Mouse (Mus musculus) heart, adult 2 months (tissue): ENCODE measurements around the gene Soat2. TPM values are rescaled to one million over a fixed set of nuclear protein-coding genes. Genes with fewer than 3 reads are reported as not detected.

Source experiments
- DNase-seq, 2 experiments: peaks; one replicate each; pipeline ENCODE4 v3.0.0; 2021
- H3K27ac ChIP-seq: fragments of 200-600 bp; 2 replicates; pipeline ENCODE4 v1.8.1; 2022
- H3K27me3 ChIP-seq: fragments of 200-500 bp; 2 replicates; pipeline ENCODE4 v1.6.1; 2012; ENCODE audit warnings: mild to moderate bottlenecking, low read length, inconsistent platforms, mixed read lengths; ENCODE audit not compliant: control insufficient read depth, insufficient read depth
- H3K36me3 ChIP-seq: fragments of 200-500 bp; 2 replicates; pipeline ENCODE4 v1.6.1; 2012; ENCODE audit warnings: low read length, inconsistent platforms; ENCODE audit not compliant: control insufficient read depth, insufficient read depth
- H3K4me1 ChIP-seq: fragments of 200-500 bp; 2 replicates; pipeline ENCODE4 v1.6.1; 2011; ENCODE audit warnings: low read length; ENCODE audit not compliant: control insufficient read depth, insufficient read depth
- H3K4me3 ChIP-seq: fragments of 200-600 bp; 2 replicates; pipeline ENCODE4 v1.8.1; 2022
- H3K79me2 ChIP-seq: fragments of 200-500 bp; replicated peaks from 2 replicates; pipeline ENCODE4 v1.6.1; 2012; ENCODE audit warnings: mild to moderate bottlenecking, inconsistent platforms, low read length, moderate library complexity, mixed read lengths; ENCODE audit not compliant: control insufficient read depth, insufficient read depth
- H3K9ac ChIP-seq: fragments of 200-500 bp; 2 replicates; pipeline ENCODE4 v1.6.1; 2012; ENCODE audit warnings: low read depth, mild to moderate bottlenecking, control low read depth, inconsistent platforms, low read length, mixed read lengths
- CTCF ChIP-seq: fragments of 200-600 bp; IDR thresholded peaks from 2 replicates; pipeline ENCODE4 v1.8.1; 2022; ENCODE audit warnings: antibody characterized with exemption, mild to moderate bottlenecking, moderate library complexity
- EP300 ChIP-seq: fragments of 200-500 bp; IDR thresholded peaks from 2 replicates; pipeline ENCODE4 v1.6.1; 2011; ENCODE audit warnings: low read depth, low read length, control low read depth; ENCODE audit not compliant: insufficient read depth
- POLR2A ChIP-seq: fragments of 200-500 bp; IDR thresholded peaks from 2 replicates; pipeline ENCODE4 v1.6.1; 2011; ENCODE audit warnings: mild to moderate bottlenecking, low read depth, low read length, control low read depth; ENCODE audit not compliant: insufficient read depth
- WGBS: fragments of 180-500 bp; shearing (Covaris S2); methylation state at CpG from one replicate; pipeline ENCODE4 v1.1.7; 2018; 5-methylcytosine and 5-hydroxymethylcytosine counted together
- intact Hi-C: fragments of 180-260 bp; cut with DNase I; formaldehyde crosslinking; loops from one replicate; pipeline ENCODE4 v1.15.1; 2025
- polyA plus RNA-seq: library from polyadenylated mRNA; depleted of rRNA; stranded (reverse); fragments of >200 nt; gene quantifications from 2 replicates; pipeline ENCODE4 v1.2.3, GENCODE M21; 2012
- total RNA-seq, 2 experiments: library from RNA; stranded (reverse); gene quantifications; 2 replicates each; pipeline ENCODE4 v1.2.3; 2021

Soat2 gene
- total and polyA plus RNA-seq, 3 experiments: 0.09 to 0.16 TPM; not detected in 1

DNA sequence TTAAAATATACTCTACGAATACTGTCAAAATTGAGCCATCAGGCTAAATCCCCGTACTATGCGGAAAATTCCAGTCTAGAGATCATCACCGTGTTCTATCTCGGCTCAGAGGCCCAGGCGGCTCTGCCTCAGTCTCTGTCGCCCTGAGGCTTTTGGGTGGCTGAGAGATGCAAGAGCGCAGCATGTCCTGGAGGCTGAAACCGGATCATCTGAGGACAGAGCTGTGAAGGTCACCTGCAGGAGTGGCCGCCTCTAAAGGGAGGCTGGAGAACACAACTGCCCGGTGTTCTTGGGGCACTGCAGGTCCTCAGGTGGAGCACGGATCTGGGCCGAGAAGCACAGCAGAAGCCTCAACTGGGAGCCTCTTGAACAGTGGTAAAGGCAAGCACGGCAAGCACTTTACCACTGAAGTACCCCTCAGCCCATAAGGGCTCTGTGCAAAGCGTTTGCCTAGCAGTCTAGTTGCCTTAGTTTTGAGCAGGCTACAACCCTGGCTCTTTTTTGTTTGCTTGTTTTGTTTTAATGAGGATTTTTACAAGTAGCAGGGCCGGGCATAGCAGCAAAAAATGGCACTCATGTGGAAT lies 25.5 kb downstream of the Soat2 start:
- WGBS: 90% methylated on average over 16 of the region's 16 CpGs
- Histone ChIP-seq H3K9ac (no peak overlapping the region), H3K36me3 (no peaks in the 10 kb centered on the region), H3K4me3 (no peak overlapping the region), H3K4me1 (peaks cover 2% of the 10 kb centered on the region), H3K79me2 (no peaks in the 10 kb centered on the region), H3K27ac (no peak overlapping the region), H3K27me3 (no peaks in the 10 kb centered on the region)
- intact Hi-C loops: loop anchor here (5.0 kb wide), 1 partner anchor 141 kb away; no protein-coding TSS in a partner anchor
- TF ChIP-seq EP300 (no peak), CTCF (no peak), POLR2A (no peak)
- DNase-seq: no peak

DNA sequence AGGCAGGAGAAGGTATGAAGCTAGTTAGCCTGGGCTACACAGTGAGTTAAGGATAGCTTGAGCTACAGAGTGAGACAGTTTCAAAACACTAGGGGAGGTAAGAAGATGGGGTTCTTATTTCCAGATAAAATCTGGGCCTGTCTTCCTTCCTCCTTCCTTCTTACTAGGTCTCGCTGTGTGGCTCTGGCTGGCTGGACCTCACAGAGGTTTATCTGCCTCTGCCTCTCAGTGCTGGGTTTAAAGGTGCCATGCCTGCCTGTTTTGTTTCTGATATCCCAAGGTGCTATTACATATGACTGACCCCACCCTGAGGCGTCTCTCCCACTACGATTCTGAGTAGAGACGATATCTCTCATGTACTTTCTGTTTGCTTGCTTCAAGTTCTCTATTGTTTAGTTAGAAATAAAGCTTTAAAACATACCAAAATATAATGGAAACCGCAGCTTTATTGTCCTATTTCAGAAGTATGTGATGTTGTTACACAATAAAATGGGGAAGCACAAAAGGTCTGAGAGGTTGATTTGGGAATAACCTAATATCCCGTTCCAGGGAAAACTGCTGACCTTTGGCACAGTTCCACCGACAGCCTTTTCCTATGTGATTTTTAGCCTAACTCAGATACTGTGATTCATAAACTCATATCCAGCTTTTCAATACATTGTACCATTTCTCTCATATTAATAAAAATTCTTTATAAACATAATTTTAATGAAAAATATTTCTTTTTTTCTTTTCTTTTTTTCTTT lies 26.4 kb downstream of the Soat2 start:
- Histone ChIP-seq H3K27me3 (no peaks in the 10 kb centered on the region), H3K27ac (no peak overlapping the region; the same call in 1 of the 2 replicates), H3K4me1 (peaks cover 2% of the 10 kb centered on the region), H3K36me3 (no peaks in the 10 kb centered on the region), H3K9ac (no peak overlapping the region), H3K4me3 (no peak overlapping the region), H3K79me2 (no peaks in the 10 kb centered on the region)
- no peak for DNase-seq
- 51% methylated on average over 7 of the region's 7 CpGs for WGBS
- intact Hi-C loops: loop anchor here (5.0 kb wide), 1 partner anchor 141 kb away; no protein-coding TSS in a partner anchor
- no peak for TF ChIP-seq CTCF
- no peak for TF ChIP-seq EP300
- TF ChIP-seq POLR2A: no peak

DNA sequence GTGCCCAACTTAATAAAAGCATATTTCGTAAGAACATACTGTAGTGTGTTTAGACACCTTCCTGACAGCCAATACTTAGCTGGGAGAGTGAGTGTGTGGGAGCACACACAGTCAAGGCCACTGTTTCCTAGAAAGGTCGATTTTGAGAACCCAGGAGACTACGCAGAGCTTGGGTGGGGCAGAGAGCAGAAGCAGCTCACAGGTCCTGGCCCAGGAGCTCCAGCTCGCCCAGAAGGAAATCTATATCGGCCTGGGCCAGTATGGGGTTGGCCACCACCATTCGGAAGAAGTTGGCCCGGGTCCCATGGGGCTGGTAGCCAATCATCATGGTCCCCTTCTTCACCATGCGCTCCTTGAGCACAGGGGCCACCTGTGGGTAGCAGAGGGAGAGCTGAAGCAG lies 27.1 kb downstream of the Soat2 start:
- Histone ChIP-seq H3K27ac (no peak overlapping the region; the same call in 1 of the 2 replicates), H3K79me2 (no peaks in the 10 kb centered on the region), H3K27me3 (no peaks in the 10 kb centered on the region), H3K36me3 (no peaks in the 10 kb centered on the region), H3K4me1 (peaks cover 2% of the 10 kb centered on the region), H3K4me3 (no peak overlapping the region), H3K9ac (no peak overlapping the region)
- TF ChIP-seq CTCF (no peak), EP300 (no peak), POLR2A (no peak)
- intact Hi-C loops: loop anchor here (5.0 kb wide), 1 partner anchor 140 kb away; no protein-coding TSS in a partner anchor
- DNase-seq: no peak
- WGBS: 65% methylated on average over 8 of the region's 8 CpGs

DNA sequence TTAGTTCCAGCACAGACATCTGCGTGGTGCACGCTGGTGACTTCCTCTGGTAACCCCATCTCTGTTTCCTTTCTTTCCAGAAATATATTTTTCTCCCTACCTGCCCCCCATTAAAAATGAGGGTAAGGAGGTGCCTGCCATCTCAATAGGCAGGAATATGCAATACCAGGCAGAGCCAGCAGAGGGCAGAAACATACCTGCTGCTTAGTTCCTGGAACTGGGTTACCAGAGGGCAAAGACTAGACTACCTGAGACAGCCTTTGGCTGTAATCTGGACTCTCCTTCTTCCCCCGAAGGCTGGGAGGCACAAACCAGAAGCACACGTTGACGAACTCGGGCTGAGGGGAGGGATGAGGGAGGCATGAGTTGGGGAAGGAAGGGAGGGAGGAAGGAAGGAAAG lies 28.0 kb downstream of the Soat2 start:
- no peaks in the 10 kb centered on the region for H3K79me2 ChIP-seq
- intact Hi-C loops: loop anchor here (1.0 to 5.0 kb wide), 3 partner anchors 27 to 139 kb away; partner anchors contain the start of gene Csad
- no peaks in the 10 kb centered on the region for H3K36me3 ChIP-seq
- H3K4me3 ChIP-seq: no peak overlapping the region
- no peak overlapping the region for H3K9ac ChIP-seq
- no peaks in the 10 kb centered on the region for H3K27me3 ChIP-seq
- peaks cover 2% of the 10 kb centered on the region for H3K4me1 ChIP-seq
- TF ChIP-seq CTCF (no peak; the same call in none of the 2 replicates), POLR2A (no peak), EP300 (peak; percentile 77; the same call in 1 of the 2 replicates)
- peak; percentile 76 to 87 for DNase-seq
- H3K27ac ChIP-seq: no peak overlapping the region
- 15% methylated on average over 6 of the region's 6 CpGs for WGBS

DNA sequence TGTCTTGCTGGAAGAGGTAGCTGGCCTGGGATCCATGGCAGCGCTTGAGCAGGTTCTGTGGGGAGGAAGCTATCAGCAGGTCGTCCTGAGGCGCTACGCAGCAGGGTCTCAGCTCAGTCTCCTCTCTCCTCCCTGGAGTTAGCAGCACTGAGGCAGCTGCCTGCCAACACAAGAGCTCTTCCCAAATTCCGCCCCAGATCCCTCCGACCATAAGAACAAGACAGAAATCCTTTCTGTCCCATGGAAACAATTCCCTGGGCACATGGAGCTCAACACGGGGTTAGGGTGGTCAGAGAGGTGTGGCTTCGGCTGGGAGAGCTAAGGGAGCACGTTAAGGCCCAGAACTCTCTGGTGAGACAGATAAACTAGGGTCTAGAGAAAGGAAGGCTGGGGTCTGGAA lies 28.8 kb downstream of the Soat2 start:
- no peak for TF ChIP-seq CTCF
- no peak for TF ChIP-seq POLR2A
- no peak for TF ChIP-seq EP300
- H3K4me1 ChIP-seq: peaks cover 2% of the 10 kb centered on the region
- no peak overlapping the region for H3K9ac ChIP-seq
- no peaks in the 10 kb centered on the region for H3K79me2 ChIP-seq
- 84% methylated on average over 9 of the region's 9 CpGs for WGBS
- no peaks in the 10 kb centered on the region for H3K27me3 ChIP-seq
- H3K36me3 ChIP-seq: no peaks in the 10 kb centered on the region
- H3K4me3 ChIP-seq: no peak overlapping the region
- intact Hi-C loops: loop anchor here (2.0 to 5.0 kb wide), 2 partner anchors 26 to 138 kb away; partner anchors contain the start of gene Csad
- DNase-seq: no peak
- no peak overlapping the region for H3K27ac ChIP-seq

DNA sequence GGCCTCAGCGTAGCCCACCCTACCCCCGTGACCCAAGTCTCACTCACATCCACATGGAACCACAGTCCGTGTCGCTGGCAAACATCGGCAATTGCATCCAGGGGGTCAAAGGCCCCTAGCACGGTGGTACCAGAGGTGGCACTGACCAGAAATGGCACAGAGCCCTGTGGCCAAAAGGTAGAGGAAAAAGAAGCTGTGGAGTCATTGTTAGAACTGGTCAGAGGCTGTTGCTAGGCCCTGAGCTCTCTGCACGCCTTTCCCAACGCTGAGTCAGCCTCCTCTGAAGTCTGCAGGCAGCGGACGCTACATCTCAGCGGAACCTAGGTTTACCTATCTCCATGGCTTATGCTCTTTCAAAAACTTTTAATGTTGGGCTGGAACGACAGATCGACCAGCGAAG lies 29.6 kb downstream of the Soat2 start:
- no peak overlapping the region for H3K27ac ChIP-seq
- intact Hi-C loops: loop anchor here (2.0 to 5.0 kb wide), 2 partner anchors 25 to 137 kb away; partner anchors contain the start of gene Csad
- WGBS: 91% methylated on average over 14 of the region's 14 CpGs

More for the DNA sequence above, 29.6 kb downstream of the Soat2 start:
- no peak overlapping the region for H3K4me3 ChIP-seq
- peaks cover 2% of the 10 kb centered on the region for H3K4me1 ChIP-seq
- no peak overlapping the region for H3K9ac ChIP-seq
- H3K79me2 ChIP-seq: no peaks in the 10 kb centered on the region
- TF ChIP-seq EP300: no peak
- H3K36me3 ChIP-seq: no peaks in the 10 kb centered on the region
- no peaks in the 10 kb centered on the region for H3K27me3 ChIP-seq
- DNase-seq: no peak
